Mouse (Mus musculus) MEL (cell line): ENCODE measurements around the gene Tmem98. TPM values are rescaled to one million over a fixed set of nuclear protein-coding genes. Genes with fewer than 3 reads are reported as not detected.

Experiments
- DNase-seq: peaks from one replicate; pipeline ENCODE4 v3.0.0; 2011; ENCODE audit warnings: low read depth, low spot score
- H3K27ac ChIP-seq: 2 replicates; pipeline ENCODE4 v1.5.1; 2012; ENCODE audit warnings: low read depth, mild to moderate bottlenecking, control low read depth, low read length, moderate library complexity; ENCODE audit not compliant: control insufficient read depth
- H3K27me3 ChIP-seq, 2 experiments: fragments of 150-350 bp in 1 of 2; sonication (generic) in 1 of 2; 2 replicates each; pipeline ENCODE4 v1.6.1; 2012; ENCODE audit warnings: low read length in 2 of 2, mild to moderate bottlenecking in 2 of 2, improper control_type of control experiment in 1 of 2, moderate library complexity in 1 of 2; ENCODE audit not compliant: insufficient read depth in 2 of 2, control insufficient read depth in 1 of 2
- H3K36me3 ChIP-seq, 2 experiments: 2 replicates each; pipeline ENCODE4 v1.6.1; 2012 to 2014; ENCODE audit warnings: low read length in 2 of 2, improper control_type of control experiment in 1 of 2, inconsistent platforms in 1 of 2, mild to moderate bottlenecking in 1 of 2; ENCODE audit not compliant: insufficient read depth in 2 of 2, control insufficient read depth in 1 of 2
- H3K4me1 ChIP-seq, 2 experiments: fragments of 150-350 bp in 1 of 2; sonication (generic) in 1 of 2; 2 replicates each; pipeline ENCODE4 v1.6.1; 2012; ENCODE audit warnings: low read length in 2 of 2, improper control_type of control experiment in 1 of 2, mild to moderate bottlenecking in 1 of 2; ENCODE audit not compliant: insufficient read depth in 2 of 2, control insufficient read depth in 1 of 2
- H3K4me3 ChIP-seq, 2 experiments: fragments of 150-350 bp in 1 of 2; sonication (generic) in 1 of 2; 2 replicates each; pipeline ENCODE4 v1.5.1; 2012; ENCODE audit warnings: low read depth in 2 of 2, low read length in 2 of 2, mild to moderate bottlenecking in 2 of 2, moderate library complexity in 2 of 2, control low read depth in 1 of 2, improper control_type of control experiment in 1 of 2; ENCODE audit not compliant: control insufficient read depth in 1 of 2, insufficient read depth in 1 of 2
- H3K79me2 ChIP-seq: 2 replicates; pipeline ENCODE4 v1.6.1; 2012; ENCODE audit warnings: mild to moderate bottlenecking, low read length, moderate library complexity; ENCODE audit not compliant: control insufficient read depth, poor library complexity, insufficient read depth
- H3K9ac ChIP-seq: 2 replicates; pipeline ENCODE4 v1.6.1; 2012; ENCODE audit warnings: low read depth, mild to moderate bottlenecking, control low read depth, low read length, moderate library complexity; ENCODE audit not compliant: control insufficient read depth, poor library complexity, severe bottlenecking
- H3K9me3 ChIP-seq: fragments of 150-350 bp; sonication (generic); replicated peaks from 2 replicates; pipeline ENCODE4 v1.6.1; 2012; ENCODE audit warnings: mild to moderate bottlenecking, low read length, improper control_type of control experiment, moderate library complexity; ENCODE audit not compliant: insufficient read depth
- BHLHE40 ChIP-seq: IDR thresholded peaks from 2 replicates; pipeline ENCODE4 v1.6.1; 2012; ENCODE audit warnings: low read depth, mild to moderate bottlenecking, inconsistent platforms, low read length, improper control_type of control experiment, borderline replicate concordance
- CHD1 ChIP-seq: IDR thresholded peaks from 2 replicates; pipeline ENCODE4 v1.6.1; 2012; ENCODE audit warnings: low read depth, mild to moderate bottlenecking, inconsistent platforms, low read length, improper control_type of control experiment
- CHD2 ChIP-seq: IDR thresholded peaks from 2 replicates; pipeline ENCODE4 v1.6.1; 2011; ENCODE audit warnings: low read length, improper control_type of control experiment
- CTCF ChIP-seq, 3 experiments: IDR thresholded peaks in 2 of 3; conservative IDR thresholded peaks in 1 of 3; 2 replicates each; pipeline ENCODE4 v1.5.1; 2011 to 2012; ENCODE audit warnings: low read length in 3 of 3, low read depth in 2 of 3, mild to moderate bottlenecking in 2 of 3, improper control_type of control experiment in 1 of 3, inconsistent platforms in 1 of 3, mixed read lengths in 1 of 3, moderate library complexity in 1 of 3; ENCODE audit not compliant: control insufficient read depth in 1 of 3, insufficient read depth in 1 of 3, poor library complexity in 1 of 3, severe bottlenecking in 1 of 3
- E2F4 ChIP-seq: IDR thresholded peaks from 2 replicates; pipeline ENCODE4 v1.6.1; 2011; ENCODE audit warnings: low read depth, low read length, improper control_type of control experiment, borderline replicate concordance
- ELF1 ChIP-seq: IDR thresholded peaks from 2 replicates; pipeline ENCODE4 v1.6.1; 2014; ENCODE audit warnings: low read depth, mild to moderate bottlenecking, inconsistent platforms, low read length, improper control_type of control experiment, moderate library complexity
- EP300 ChIP-seq, 2 experiments: IDR thresholded peaks; 2 replicates each; pipeline ENCODE4 v1.6.1; 2011; ENCODE audit warnings: improper control_type of control experiment in 2 of 2, low read length in 2 of 2, low read depth in 1 of 2, mild to moderate bottlenecking in 1 of 2
- ETS1 ChIP-seq: IDR thresholded peaks from 2 replicates; pipeline ENCODE4 v1.6.1; 2012; ENCODE audit warnings: low read depth, mild to moderate bottlenecking, inconsistent platforms, low read length, improper control_type of control experiment, moderate library complexity
- GABPA ChIP-seq: IDR thresholded peaks from 2 replicates; pipeline ENCODE4 v1.6.1; 2012; ENCODE audit warnings: low read depth, mild to moderate bottlenecking, inconsistent platforms, low read length, improper control_type of control experiment, moderate library complexity
- GATA1 ChIP-seq: IDR thresholded peaks from 2 replicates; pipeline ENCODE4 v1.6.1; 2011; ENCODE audit warnings: low read depth, low read length, improper control_type of control experiment
- JUND ChIP-seq: IDR thresholded peaks from 2 replicates; pipeline ENCODE4 v1.6.1; 2011; ENCODE audit warnings: low read depth, mild to moderate bottlenecking, improper control_type of control experiment, low read length
- KAT2A ChIP-seq: conservative IDR thresholded peaks from 2 replicates; pipeline ENCODE4 v1.6.1; 2012; ENCODE audit warnings: low read depth, low read length, improper control_type of control experiment, inconsistent platforms
- MAFK ChIP-seq: IDR thresholded peaks from 2 replicates; pipeline ENCODE4 v1.6.1; 2011; ENCODE audit warnings: low read depth, mild to moderate bottlenecking, low read length, improper control_type of control experiment, borderline replicate concordance
- MAX ChIP-seq: IDR thresholded peaks from 2 replicates; pipeline ENCODE4 v1.6.1; 2011; ENCODE audit warnings: low read length, improper control_type of control experiment
- MAZ ChIP-seq: IDR thresholded peaks from 2 replicates; pipeline ENCODE4 v1.6.1; 2012; ENCODE audit warnings: low read depth, mild to moderate bottlenecking, inconsistent platforms, low read length, improper control_type of control experiment
- MEF2A ChIP-seq: IDR thresholded peaks from 2 replicates; pipeline ENCODE4 v1.6.1; 2014; ENCODE audit warnings: low read depth, mild to moderate bottlenecking, inconsistent platforms, low read length, improper control_type of control experiment; ENCODE audit not compliant: poor library complexity, insufficient replicate concordance, severe bottlenecking; ENCODE audit errors: extremely low read depth
- MXI1 ChIP-seq: IDR thresholded peaks from 2 replicates; pipeline ENCODE4 v1.6.1; 2011; ENCODE audit warnings: mild to moderate bottlenecking, low read depth, low read length, improper control_type of control experiment
- MYB ChIP-seq: IDR thresholded peaks from 2 replicates; pipeline ENCODE4 v1.6.1; 2011; ENCODE audit warnings: mild to moderate bottlenecking, low read depth, low read length, improper control_type of control experiment
- MYC ChIP-seq: IDR thresholded peaks from 2 replicates; pipeline ENCODE4 v1.6.1; 2011; ENCODE audit warnings: low read depth, mild to moderate bottlenecking, low read length, improper control_type of control experiment, moderate library complexity
- NELFE ChIP-seq: IDR thresholded peaks from 2 replicates; pipeline ENCODE4 v1.6.1; 2011; ENCODE audit warnings: low read depth, low read length, improper control_type of control experiment
- NRF1 ChIP-seq: IDR thresholded peaks from 2 replicates; pipeline ENCODE4 v1.6.1; 2014; ENCODE audit warnings: low read depth, mild to moderate bottlenecking, inconsistent platforms, low read length, improper control_type of control experiment, moderate library complexity; ENCODE audit not compliant: poor library complexity, insufficient read depth, severe bottlenecking
- POLR2AphosphoS2 ChIP-seq: IDR thresholded peaks from 2 replicates; pipeline ENCODE4 v1.6.1; 2011; ENCODE audit warnings: low read length, improper control_type of control experiment
- POLR2AphosphoS5 ChIP-seq: IDR thresholded peaks from 2 replicates; pipeline ENCODE4 v1.6.1; 2012; ENCODE audit warnings: low read depth, borderline replicate concordance, mild to moderate bottlenecking, inconsistent platforms, low read length, moderate library complexity, mixed read lengths
- RAD21 ChIP-seq: IDR thresholded peaks from 2 replicates; pipeline ENCODE4 v1.6.1; 2011; ENCODE audit warnings: mild to moderate bottlenecking, low read depth, low read length, improper control_type of control experiment
- RCOR1 ChIP-seq: IDR thresholded peaks from 2 replicates; pipeline ENCODE4 v1.6.1; 2012; ENCODE audit warnings: low read depth, mild to moderate bottlenecking, inconsistent platforms, low read length, improper control_type of control experiment
- SIN3A ChIP-seq: IDR thresholded peaks from 2 replicates; pipeline ENCODE4 v1.6.1; 2012; ENCODE audit warnings: low read length, improper control_type of control experiment, inconsistent platforms
- TAL1 ChIP-seq: IDR thresholded peaks from 2 replicates; pipeline ENCODE4 v1.6.1; 2012; ENCODE audit warnings: mild to moderate bottlenecking, inconsistent platforms, low read length, moderate library complexity, mixed read lengths
- TBP ChIP-seq: IDR thresholded peaks from 2 replicates; pipeline ENCODE4 v1.8.0; 2011; ENCODE audit warnings: low read depth, low read length, improper control_type of control experiment
- TCF12 ChIP-seq: IDR thresholded peaks from 2 replicates; pipeline ENCODE4 v1.6.1; 2014; ENCODE audit warnings: low read depth, mild to moderate bottlenecking, inconsistent platforms, low read length, improper control_type of control experiment, moderate library complexity
- UBTF ChIP-seq: IDR thresholded peaks from 2 replicates; pipeline ENCODE4 v1.6.1; 2012; ENCODE audit warnings: low read depth, mild to moderate bottlenecking, inconsistent platforms, low read length, improper control_type of control experiment, moderate library complexity, borderline replicate concordance; ENCODE audit not compliant: insufficient read depth
- USF1 ChIP-seq: IDR thresholded peaks from 2 replicates; pipeline ENCODE4 v1.6.1; 2014; ENCODE audit warnings: low read depth, mild to moderate bottlenecking, inconsistent platforms, low read length, improper control_type of control experiment, moderate library complexity
- USF2 ChIP-seq, 2 experiments: IDR thresholded peaks; 2 replicates each; pipeline ENCODE4 v1.6.1; 2011 to 2012; ENCODE audit warnings: improper control_type of control experiment in 2 of 2, low read length in 2 of 2, borderline replicate concordance in 1 of 2, inconsistent platforms in 1 of 2, low read depth in 1 of 2, mild to moderate bottlenecking in 1 of 2; ENCODE audit not compliant: insufficient read depth in 1 of 2
- ZC3H11A ChIP-seq: IDR thresholded peaks from 2 replicates; pipeline ENCODE4 v1.6.1; 2012; ENCODE audit warnings: low read depth, mild to moderate bottlenecking, inconsistent platforms, low read length, improper control_type of control experiment
- ZKSCAN1 ChIP-seq: IDR thresholded peaks from 2 replicates; pipeline ENCODE4 v1.6.1; 2012; ENCODE audit warnings: low read depth, mild to moderate bottlenecking, inconsistent platforms, low read length, improper control_type of control experiment, moderate library complexity
- ZNF384 ChIP-seq: IDR thresholded peaks from 2 replicates; pipeline ENCODE4 v1.6.1; 2012; ENCODE audit warnings: low read depth, mild to moderate bottlenecking, inconsistent platforms, low read length, improper control_type of control experiment
- polyA plus RNA-seq, 2 experiments: library from polyadenylated mRNA; stranded (reverse) in 1 of 2; unstranded in 1 of 2; fragments of >175 nt in 1 of 2; fragments of >200 nt in 1 of 2; gene quantifications; 2 replicates each; pipeline versions ENCODE4 v1.2.1 to v1.2.4; 2012; ENCODE audit warnings: low replicate concordance in 2 of 2, low read depth in 1 of 2; ENCODE audit not compliant: insufficient read length in 2 of 2, insufficient read depth in 1 of 2, missing spikeins in 1 of 2
- total RNA-seq: library from RNA; depleted of rRNA; stranded (reverse); fragments of 300-350 nt; gene quantifications from 2 replicates; pipeline ENCODE4 v1.2.3, GENCODE M21; 2012

The Tmem98 gene
- total and polyA plus RNA-seq, 3 experiments = 21.5 to 33.5 TPM; not detected in 1

- Histone ChIP-seq H3K9ac (peak overlapping the region; percentile 52), H3K4me1 (peaks cover 32 to 42% of the 10 kb centered on the region in 2 experiments), H3K27me3 (no peaks in the 10 kb centered on the region), H3K79me2 (no peaks in the 10 kb centered on the region), H3K36me3 (peaks cover 0 to 48% of the 10 kb centered on the region in 2 experiments; a peak in 2 of 4 replicates), H3K9me3 (no peaks in the 10 kb centered on the region), H3K4me3 (peak overlapping the region in 1 of 2 experiments; percentile 34; a peak in 2 of 4 replicates), H3K27ac (peak overlapping the region; percentile 83)
- DNase-seq = peak; percentile 81
- TF ChIP-seq RCOR1 (peak; percentile 42; the same call in 1 of the 2 replicates), MYB (no peak), ZC3H11A (no peak), ZKSCAN1 (no peak), EP300 (IDR thresholded peaks at IDR 0.05; ENCODE audit: low read depth in 1 of 2, low read length in 2 of 2) (peak; percentile 68 to 73; a peak in 3 of 4 replicates), MXI1 (peak; percentile 72; the same call in 1 of the 2 replicates), CHD1 (no peak), TAL1 (no peak), MAX (0 out of 2 replicates have a peak, but pooled peaks have one; percentile 23), POLR2AphosphoS5 (no peak), MAFK (no peak), MYC (no peak), KAT2A (no peak), JUND (no peak), CTCF (IDR thresholded peaks at IDR 0.05 in 2 of 3, conservative IDR thresholded peaks at IDR 0.05 in 1 of 3; ENCODE audit: control insufficient read depth in 1 of 3, insufficient read depth in 1 of 3, low read depth in 2 of 3, low read length in 3 of 3, poor library complexity in 1 of 3, severe bottlenecking in 1 of 3) (no peak), CHD2 (no peak), E2F4 (no peak), ELF1 (peak; percentile 89), SIN3A (peak; percentile 87), NRF1 (no peak), GABPA (no peak), ETS1 (peak; percentile 67; the same call in 1 of the 2 replicates), TBP (no peak), GATA1 (peak; percentile 47; the same call in 1 of the 2 replicates), BHLHE40 (no peak), NELFE (peak; percentile 43), UBTF (no peak), MAZ (no peak), MEF2A (no peak), USF2 (IDR thresholded peaks at IDR 0.05; ENCODE audit: borderline replicate concordance in 1 of 2, insufficient read depth in 1 of 2, low read depth in 1 of 2, low read length in 2 of 2) (no peak), POLR2AphosphoS2 (no peak), USF1 (0 out of 2 replicates have a peak, but pooled peaks have one; percentile 16), ZNF384 (no peak), TCF12 (no peak), RAD21 (no peak)
Measured at GRCm38 (mm10) chr11:80791677-80792432, 18.1 kb upstream of the Tmem98 start.
